Mouse (Mus musculus): ENCODE measurements at regions not wholly inside any gene's neighbourhood (a gene's known extent, or its start where the extent isn't known, plus 50 kb on each side); places are given as distances from the start of the nearest gene placed in this dataset.

DNA sequence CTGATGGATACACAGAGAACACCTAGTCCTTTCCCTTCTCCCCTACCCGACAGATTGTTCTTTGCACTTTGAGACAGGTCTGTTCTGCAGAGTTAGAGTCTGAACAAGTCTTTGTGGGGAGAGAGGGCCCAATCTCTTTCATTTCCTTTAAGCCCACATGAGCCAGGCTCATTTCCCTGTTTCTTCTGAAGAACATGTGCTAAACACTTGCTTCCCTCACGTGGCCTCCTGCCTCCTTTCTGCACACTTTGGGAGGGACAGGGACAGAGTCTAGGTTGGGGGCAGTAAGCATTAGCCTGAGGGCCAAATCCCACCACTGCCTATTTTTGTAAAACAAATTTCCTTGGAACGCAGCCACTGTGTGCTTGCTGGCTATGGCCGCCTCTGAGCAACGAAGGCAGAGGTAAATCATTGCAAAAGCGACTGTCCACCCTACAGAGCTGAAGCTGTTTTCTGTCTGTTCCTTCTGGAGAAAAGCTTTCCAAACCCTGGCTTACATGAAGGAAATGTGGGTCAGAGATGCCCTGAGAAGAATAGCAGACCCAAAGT is 170.6 kb upstream of the Kbtbd8 start:
- TF ChIP-seq CTCF (IDR thresholded peaks at IDR 0.05; ENCODE audit: low read depth, low read length), result no peak
- no peak for TF ChIP-seq POLR2A (IDR thresholded peaks at IDR 0.05; ENCODE audit: insufficient read depth, low read length)
- TF ChIP-seq EP300 (IDR thresholded peaks at IDR 0.05; ENCODE audit: insufficient read depth, low read depth, low read length), result no peak

Data from ES-Bruce4 (cell line).